In the genomic region with DNA sequence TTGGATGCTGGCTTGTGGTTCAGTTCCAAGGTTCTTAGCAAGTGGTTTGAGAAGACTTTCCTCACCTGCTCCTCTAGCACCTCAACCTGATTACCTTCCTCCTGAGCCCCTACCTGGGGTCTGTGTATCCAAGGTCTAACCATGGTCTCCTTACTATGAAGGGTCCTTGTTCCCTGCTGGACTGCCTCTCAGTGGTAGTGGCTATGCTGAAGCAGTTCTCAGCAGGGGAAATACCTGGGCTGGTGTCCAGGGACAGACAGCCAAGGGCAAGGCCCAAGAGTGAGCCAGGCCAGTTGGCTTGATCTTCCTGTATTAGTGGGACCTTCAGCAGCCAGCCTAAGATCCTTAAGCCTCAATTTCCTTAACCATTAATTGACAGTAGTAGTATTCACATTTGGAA, we compare ENCODE assay signal across 10 mouse cellular contexts.
DNase-seq lines count a peak whose midpoint lies in the region.
"Had no signal": no experiment of that assay in that cellular context is flagged by ENCODE, and none has a peak within 500 bp of the region (broad histone marks: within the 10 kb centered on the region; RNA-seq: fewer than 3 reads in every experiment).

No protein-coding gene starts in this region.

- no peaks in the 10 kb centered on the region for H3K36me3 ChIP-seq in heart, embryonic 10.5 days
- H3K36me3 ChIP-seq: heart, embryonic 15.5 days had no signal

- intact Hi-C loops in left cerebral cortex, postnatal 10 days (cut with DNase I): no loop called here

- no peak overlapping the region for H3K27ac ChIP-seq in heart, embryonic 10.5 days
- H3K27ac ChIP-seq: heart, embryonic 15.5 days had no signal

- H3K4me1 ChIP-seq in heart, embryonic 10.5 days: no peaks in the 10 kb centered on the region
- H3K4me1 ChIP-seq: heart, embryonic 15.5 days had no signal

- H3K9me3 ChIP-seq in heart, embryonic 10.5 days: no peaks in the 10 kb centered on the region
- H3K9me3 ChIP-seq: heart, embryonic 15.5 days had no signal

- no peak overlapping the region for H3K4me3 ChIP-seq in heart, embryonic 10.5 days
- H3K4me3 ChIP-seq: heart, embryonic 15.5 days had no signal

- H3K27me3 ChIP-seq in heart, embryonic 10.5 days (ENCODE audit: insufficient read depth, poor library complexity, severe bottlenecking): no peaks in the 10 kb centered on the region
- H3K27me3 ChIP-seq: heart, embryonic 15.5 days had no signal

- DNase-seq in urinary bladder, postnatal 14 days (ENCODE audit: low spot score): peak; percentile 52
- DNase-seq in urinary bladder, postnatal 10 days (ENCODE audit: low spot score): no peak
- DNase-seq in cerebellum, adult 9-11 months: peak; percentile 38
- DNase-seq in heart, embryonic 10.5 days (ENCODE audit: low spot score): peak; percentile 65
- DNase-seq in skeletal muscle tissue, adult 2 months (ENCODE audit: low read depth, low spot score): peak; percentile 73
- DNase-seq in neural tube, embryonic 10.5 days (ENCODE audit: extremely low spot score, low spot score): no peak
- no peak for DNase-seq in frontal cortex, postnatal 14 days (ENCODE audit: low spot score in 2 of 2)
- DNase-seq in left cerebral cortex, postnatal 10 days (ENCODE audit: extremely low spot score in 1 of 2, low spot score in 2 of 2): no peak
- DNase-seq: lung, embryonic 14.5 days had no signal

Comparison
In these comparisons a context has a peak if more than half of its experiments do, and no peak if none do; other contexts are left out.
1. DNase-seq: peak in urinary bladder, postnatal 14 days (single experiment), cerebellum, adult 9-11 months (single experiment), heart, embryonic 10.5 days (single experiment) and skeletal muscle tissue, adult 2 months (single experiment); none in urinary bladder, postnatal 10 days (single experiment), neural tube, embryonic 10.5 days (single experiment), frontal cortex, postnatal 14 days (0 of 2) and left cerebral cortex, postnatal 10 days (0 of 2).